Mouse (Mus musculus) stomach, embryonic 16.5 days (tissue): Measurements from ENCODE around the gene Mast2. TPM values are rescaled to one million over a fixed set of nuclear protein-coding genes. Genes with fewer than 3 reads are reported as not detected.

Source experiments
- ATAC-seq: fragments of 200-750 bp; cut with Nextera tagmentation; 2 replicates; pipeline ENCODE4 v1.8.0; 2017; ENCODE audit warnings: moderate number of reproducible peaks, moderate TSS enrichment; ENCODE audit not compliant: insufficient read depth, low FRiP score
- H3K27ac ChIP-seq: fragments of 300-500 bp; sonication (generic); 2 replicates; pipeline ENCODE4 v1.5.1; 2014; ENCODE audit warnings: low read length
- H3K27me3 ChIP-seq: fragments of 300-500 bp; sonication (generic); 2 replicates; pipeline ENCODE4 v1.6.1; 2014; ENCODE audit warnings: low read length, control low read depth, mixed read lengths; ENCODE audit not compliant: control insufficient read depth, insufficient read depth
- H3K36me3 ChIP-seq: fragments of 300-500 bp; sonication (generic); 2 replicates; pipeline ENCODE4 v1.6.1; 2014; ENCODE audit warnings: low read length; ENCODE audit not compliant: control insufficient read depth, insufficient read depth
- H3K4me1 ChIP-seq: fragments of 300-500 bp; sonication (generic); 2 replicates; pipeline ENCODE4 v1.6.1; 2014; ENCODE audit warnings: low read length, control low read depth, mixed read lengths; ENCODE audit not compliant: control insufficient read depth, insufficient read depth
- H3K4me2 ChIP-seq: fragments of 300-500 bp; sonication (generic); 2 replicates; pipeline ENCODE4 v1.6.1; 2014; ENCODE audit warnings: low read depth, low read length, mixed read lengths
- H3K4me3 ChIP-seq: fragments of 300-500 bp; sonication (generic); replicated peaks from 2 replicates; pipeline ENCODE4 v1.5.1; 2014; ENCODE audit warnings: mild to moderate bottlenecking, low read length
- H3K9ac ChIP-seq: fragments of 300-500 bp; sonication (generic); 2 replicates; pipeline ENCODE4 v1.6.1; 2014; ENCODE audit warnings: low read length
- H3K9me3 ChIP-seq: fragments of 300-500 bp; sonication (generic); replicated peaks from 2 replicates; pipeline ENCODE4 v1.6.1; 2016; ENCODE audit warnings: low read length, control low read depth; ENCODE audit not compliant: control insufficient read depth
- WGBS: fragments of 180-500 bp; shearing (Covaris S2); extraction: QIAGEN DNeasy Blood & Tissue Kit; methylation state at CpG from one replicate; pipeline ENCODE4 v1.1.7; 2014; 5-methylcytosine and 5-hydroxymethylcytosine counted together
- polyA plus RNA-seq: library from polyadenylated mRNA; unstranded; fragments of >200 nt; fragmentation: Nextera tagmentation; extraction: Ambion mirVana; gene quantifications from 2 replicates; pipeline ENCODE4 v1.2.1, GENCODE M21; 2015

Mast2 gene
- polyA plus RNA-seq, 1 experiment from 2014 or later, result 9.5 TPM

- no peak overlapping the region for H3K9ac ChIP-seq
- ATAC-seq, result no peak
- WGBS, result 80% methylated on average over 1 of the region's 1 CpGs
- no peaks in the 10 kb centered on the region for H3K9me3 ChIP-seq
- no peaks in the 10 kb centered on the region for H3K4me1 ChIP-seq
- no peak overlapping the region for H3K27ac ChIP-seq
- H3K4me3 ChIP-seq, result no peak overlapping the region
- no peaks in the 10 kb centered on the region for H3K27me3 ChIP-seq
- no peak overlapping the region for H3K4me2 ChIP-seq
- H3K36me3 ChIP-seq, result no peaks in the 10 kb centered on the region
These were observed 61.3 kb downstream of the Mast2 start for GRCm38 (mm10) chr4:116402708-116403107.

GRCm38 (mm10) chr4:116398051-116398450, 65.9 kb downstream of the Mast2 start:
- WGBS, result 39% methylated on average over 1 of the region's 1 CpGs
- Histone ChIP-seq H3K9ac (no peak overlapping the region), H3K27me3 (no peaks in the 10 kb centered on the region)

GRCm38 (mm10) chr4:116377973-116378667, 85.9 kb downstream of the Mast2 start:
- H3K4me1 ChIP-seq, result no peaks in the 10 kb centered on the region
- H3K9me3 ChIP-seq, result no peaks in the 10 kb centered on the region
- no peak overlapping the region for H3K4me2 ChIP-seq
- WGBS, result 54% methylated on average over 2 of the region's 2 CpGs
- no peak overlapping the region for H3K9ac ChIP-seq
- no peak overlapping the region for H3K4me3 ChIP-seq
- ATAC-seq, result no peak
- H3K27ac ChIP-seq, result no peak overlapping the region
- H3K27me3 ChIP-seq, result no peaks in the 10 kb centered on the region
- no peaks in the 10 kb centered on the region for H3K36me3 ChIP-seq

More at GRCm38 (mm10) chr4:116398051-116398450, 65.9 kb downstream of the Mast2 start:
- no peak overlapping the region for H3K4me3 ChIP-seq
- H3K4me2 ChIP-seq, result no peak overlapping the region
- no peaks in the 10 kb centered on the region for H3K36me3 ChIP-seq
- H3K27ac ChIP-seq, result no peak overlapping the region
- no peaks in the 10 kb centered on the region for H3K9me3 ChIP-seq
- ATAC-seq, result no peak
- no peaks in the 10 kb centered on the region for H3K4me1 ChIP-seq

GRCm38 (mm10) chr4:116371676-116372075, 92.3 kb downstream of the Mast2 start:
- no peaks in the 10 kb centered on the region for H3K36me3 ChIP-seq
- no peak for ATAC-seq

GRCm38 (mm10) chr4:116358099-116358498, 105.9 kb downstream of the Mast2 start:
- no peak for ATAC-seq
- Histone ChIP-seq H3K4me1 (no peaks in the 10 kb centered on the region), H3K4me3 (no peak overlapping the region), H3K27ac (no peak overlapping the region), H3K36me3 (no peaks in the 10 kb centered on the region), H3K27me3 (no peaks in the 10 kb centered on the region), H3K4me2 (no peak overlapping the region), H3K9ac (no peak overlapping the region), H3K9me3 (no peaks in the 10 kb centered on the region)
- 100% methylated on average over 1 of the region's 1 CpGs for WGBS

More at GRCm38 (mm10) chr4:116371676-116372075, 92.3 kb downstream of the Mast2 start:
- no peaks in the 10 kb centered on the region for H3K9me3 ChIP-seq
- H3K4me1 ChIP-seq, result no peaks in the 10 kb centered on the region
- 34% methylated on average over 1 of the region's 1 CpGs for WGBS
- no peak overlapping the region for H3K27ac ChIP-seq
- H3K4me2 ChIP-seq, result no peak overlapping the region
- H3K27me3 ChIP-seq, result no peaks in the 10 kb centered on the region
- H3K9ac ChIP-seq, result no peak overlapping the region
- no peak overlapping the region for H3K4me3 ChIP-seq

- Histone ChIP-seq H3K4me3 (no peak overlapping the region), H3K4me1 (no peaks in the 10 kb centered on the region), H3K4me2 (no peak overlapping the region), H3K9me3 (no peaks in the 10 kb centered on the region), H3K27ac (no peak overlapping the region), H3K36me3 (no peaks in the 10 kb centered on the region), H3K9ac (no peak overlapping the region), H3K27me3 (no peaks in the 10 kb centered on the region)
- ATAC-seq, result no peak
- 94% methylated on average over 3 of the region's 3 CpGs for WGBS
These were observed 111.1 kb downstream of the Mast2 start for GRCm38 (mm10) chr4:116352919-116353318.

GRCm38 (mm10) chr4:116352496-116352895, 111.5 kb downstream of the Mast2 start:
- Histone ChIP-seq H3K9ac (no peak overlapping the region), H3K27ac (no peak overlapping the region), H3K27me3 (no peaks in the 10 kb centered on the region), H3K4me1 (no peaks in the 10 kb centered on the region), H3K4me3 (no peak overlapping the region), H3K36me3 (no peaks in the 10 kb centered on the region), H3K9me3 (no peaks in the 10 kb centered on the region), H3K4me2 (no peak overlapping the region)
- 79% methylated on average over 3 of the region's 3 CpGs for WGBS
- no peak for ATAC-seq

GRCm38 (mm10) chr4:116342119-116342518, 121.9 kb downstream of the Mast2 start:
- Histone ChIP-seq H3K9me3 (no peaks in the 10 kb centered on the region; the same call in 1 of the 2 replicates), H3K36me3 (no peaks in the 10 kb centered on the region), H3K4me2 (no peak overlapping the region), H3K27me3 (no peaks in the 10 kb centered on the region), H3K4me3 (no peak overlapping the region), H3K27ac (no peak overlapping the region), H3K4me1 (no peaks in the 10 kb centered on the region), H3K9ac (no peak overlapping the region)
- ATAC-seq, result no peak

GRCm38 (mm10) chr4:116336294-116336693, 127.7 kb downstream of the Mast2 start:
- Histone ChIP-seq H3K36me3 (no peaks in the 10 kb centered on the region), H3K9ac (no peak overlapping the region), H3K4me3 (no peak overlapping the region), H3K27ac (no peak overlapping the region), H3K4me2 (no peak overlapping the region), H3K4me1 (no peaks in the 10 kb centered on the region), H3K27me3 (no peaks in the 10 kb centered on the region), H3K9me3 (no peaks in the 10 kb centered on the region)
- WGBS, result 75% methylated on average over 1 of the region's 1 CpGs
- no peak for ATAC-seq
